Mouse (Mus musculus) embryonic facial prominence, embryonic 15.5 days (tissue): Measurements from ENCODE around the gene Dmd. TPM values are rescaled to one million over a fixed set of nuclear protein-coding genes. Genes with fewer than 3 reads are reported as not detected.

Experiments
- ATAC-seq: fragments of 200-750 bp; cut with Nextera tagmentation; 2 replicates; pipeline ENCODE4 v1.8.0; 2017; ENCODE audit warnings: low read depth, moderate TSS enrichment; ENCODE audit not compliant: insufficient number of reproducible peaks, low FRiP score, low TSS enrichment
- H3K27ac ChIP-seq: fragments of 300-500 bp; sonication (generic); replicated peaks from 2 replicates; pipeline ENCODE4 v1.5.1; 2015; ENCODE audit warnings: mild to moderate bottlenecking, inconsistent platforms
- H3K27me3 ChIP-seq: fragments of 300-500 bp; sonication (generic); 2 replicates; pipeline ENCODE4 v1.6.1; 2015; ENCODE audit warnings: inconsistent platforms
- H3K36me3 ChIP-seq: fragments of 300-500 bp; sonication (generic); 2 replicates; pipeline ENCODE4 v1.6.1; 2015; ENCODE audit warnings: mild to moderate bottlenecking, inconsistent platforms
- H3K4me1 ChIP-seq: fragments of 300-500 bp; sonication (generic); 2 replicates; pipeline ENCODE4 v1.6.1; 2015; ENCODE audit warnings: inconsistent platforms
- H3K4me2 ChIP-seq: fragments of 300-500 bp; sonication (generic); replicated peaks from 2 replicates; pipeline ENCODE4 v1.6.1; 2015; ENCODE audit warnings: mild to moderate bottlenecking, inconsistent platforms
- H3K4me3 ChIP-seq: fragments of 300-500 bp; sonication (generic); replicated peaks from 2 replicates; pipeline ENCODE4 v1.5.1; 2015; ENCODE audit warnings: mild to moderate bottlenecking, inconsistent platforms
- H3K9ac ChIP-seq: fragments of 300-500 bp; sonication (generic); 2 replicates; pipeline ENCODE4 v1.6.1; 2015; ENCODE audit warnings: inconsistent platforms
- H3K9me3 ChIP-seq: fragments of 300-500 bp; sonication (generic); replicated peaks from 2 replicates; pipeline ENCODE4 v1.6.1; 2016; ENCODE audit warnings: inconsistent platforms
- WGBS: fragments of 180-500 bp; shearing (Covaris S2); methylation state at CpG from one replicate; pipeline ENCODE4 v1.1.7; 2015; 5-methylcytosine and 5-hydroxymethylcytosine counted together
- polyA plus RNA-seq: library from polyadenylated mRNA; unstranded; fragments of >200 nt; fragmentation: Nextera tagmentation; extraction: Ambion mirVana; gene quantifications from 2 replicates; pipeline ENCODE4 v1.2.1, GENCODE M21; 2015

The Dmd gene
- polyA plus RNA-seq, 1 experiment from 2014 or later: 27.9 TPM

DNA sequence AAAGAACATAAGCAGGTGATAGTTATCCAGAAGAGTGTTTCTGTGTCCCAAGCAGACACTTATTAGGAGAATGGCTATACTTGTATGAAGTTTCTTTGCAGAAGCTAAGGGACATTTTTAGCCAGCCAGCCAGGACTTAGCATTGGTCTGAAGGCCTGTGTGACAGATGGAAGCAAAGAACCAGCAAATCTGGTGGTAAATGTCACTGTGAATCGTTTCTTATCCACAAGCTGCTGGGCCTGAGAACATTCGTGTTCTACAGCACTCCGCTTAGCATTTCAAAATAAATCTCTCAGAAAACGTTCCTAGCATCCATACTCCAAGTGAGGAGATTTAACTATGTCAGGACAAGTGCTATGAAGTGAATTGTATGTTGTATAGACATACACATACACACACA lies 1486.9 kb downstream of the Dmd start:
- no peaks in the 10 kb centered on the region for H3K36me3 ChIP-seq
- H3K27me3 ChIP-seq: no peaks in the 10 kb centered on the region
- no peak overlapping the region for H3K27ac ChIP-seq
- H3K4me1 ChIP-seq: no peaks in the 10 kb centered on the region
- ATAC-seq: no peak
- no peak overlapping the region for H3K4me3 ChIP-seq
- 73% methylated on average over 4 of the region's 4 CpGs for WGBS
- no peak overlapping the region for H3K4me2 ChIP-seq
- H3K9ac ChIP-seq: no peak overlapping the region
- H3K9me3 ChIP-seq: no peaks in the 10 kb centered on the region

DNA sequence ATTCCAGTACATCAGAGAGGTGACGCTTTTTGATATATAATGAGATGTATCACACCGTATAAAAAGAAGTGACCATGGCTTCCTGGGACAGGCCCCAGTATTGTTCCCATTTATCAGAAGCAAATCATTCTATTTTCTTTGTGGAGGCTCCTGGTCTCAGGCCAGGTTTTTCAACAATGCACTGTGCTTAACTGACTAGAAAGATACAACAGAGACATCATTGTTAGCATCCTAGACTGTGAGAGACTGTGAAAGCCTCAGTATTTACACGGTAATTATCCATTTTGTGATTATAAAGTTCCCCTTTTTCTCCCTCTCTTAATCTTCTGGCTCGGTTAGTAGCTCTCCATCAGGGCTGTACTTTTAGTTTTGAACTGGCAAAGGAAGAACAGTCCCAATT lies 1487.9 kb downstream of the Dmd start:
- WGBS: 47% methylated on average over 4 of the region's 4 CpGs
- H3K27me3 ChIP-seq: no peaks in the 10 kb centered on the region
- no peak overlapping the region for H3K27ac ChIP-seq
- no peak overlapping the region for H3K4me3 ChIP-seq
- H3K4me1 ChIP-seq: no peaks in the 10 kb centered on the region
- no peaks in the 10 kb centered on the region for H3K36me3 ChIP-seq
- H3K4me2 ChIP-seq: no peak overlapping the region
- no peak overlapping the region for H3K9ac ChIP-seq
- no peak for ATAC-seq
- H3K9me3 ChIP-seq: no peaks in the 10 kb centered on the region

DNA sequence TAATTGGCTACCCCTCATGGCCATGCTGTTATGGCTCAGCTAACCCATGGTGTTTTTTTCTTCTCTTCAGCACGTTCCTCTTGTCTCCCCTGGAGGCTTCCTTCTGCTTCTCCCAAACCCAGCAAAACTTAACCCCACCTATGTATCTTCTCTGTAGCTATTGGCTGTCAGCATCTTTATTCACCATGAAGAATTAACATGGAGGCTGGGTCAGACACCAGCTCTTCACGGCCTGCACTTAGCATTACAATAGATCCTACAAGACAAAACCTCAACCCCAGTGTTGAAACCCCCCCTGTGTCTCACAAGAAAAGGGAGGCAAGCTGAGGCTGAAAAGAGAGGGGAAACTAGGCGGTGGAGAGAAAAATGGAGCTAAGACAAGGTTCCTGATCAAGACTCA lies 1494.3 kb downstream of the Dmd start:
- 49% methylated on average over 3 of the region's 3 CpGs for WGBS
- Histone ChIP-seq H3K27me3 (no peaks in the 10 kb centered on the region), H3K9ac (no peak overlapping the region), H3K36me3 (no peaks in the 10 kb centered on the region), H3K27ac (no peak overlapping the region), H3K4me1 (no peaks in the 10 kb centered on the region), H3K4me3 (no peak overlapping the region), H3K4me2 (no peak overlapping the region), H3K9me3 (no peaks in the 10 kb centered on the region)
- ATAC-seq: no peak

DNA sequence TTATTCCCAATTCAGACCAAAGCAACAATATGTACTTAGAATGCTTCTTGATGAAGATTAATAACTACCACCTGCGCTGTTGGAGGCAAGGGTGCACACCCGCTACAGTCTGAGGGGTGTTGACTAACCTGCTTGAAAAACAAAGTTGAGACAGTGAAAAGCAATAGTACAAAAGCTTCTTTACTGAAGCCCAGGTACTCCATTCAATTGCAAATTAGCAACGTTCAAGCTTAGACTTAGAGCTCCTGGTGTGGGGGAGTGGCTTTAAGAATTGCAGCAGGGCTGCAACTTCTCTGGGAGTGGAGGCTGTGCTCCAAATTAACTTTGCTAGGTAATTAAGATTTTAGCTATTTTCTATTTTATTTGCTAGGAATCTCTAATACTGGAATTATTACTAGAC lies 1495.3 kb downstream of the Dmd start:
- Histone ChIP-seq H3K4me3 (no peak overlapping the region), H3K27me3 (no peaks in the 10 kb centered on the region), H3K36me3 (no peaks in the 10 kb centered on the region), H3K4me2 (no peak overlapping the region), H3K4me1 (no peaks in the 10 kb centered on the region), H3K9ac (no peak overlapping the region), H3K9me3 (no peaks in the 10 kb centered on the region), H3K27ac (no peak overlapping the region)
- WGBS: 51% methylated on average over 3 of the region's 3 CpGs
- no peak for ATAC-seq

DNA sequence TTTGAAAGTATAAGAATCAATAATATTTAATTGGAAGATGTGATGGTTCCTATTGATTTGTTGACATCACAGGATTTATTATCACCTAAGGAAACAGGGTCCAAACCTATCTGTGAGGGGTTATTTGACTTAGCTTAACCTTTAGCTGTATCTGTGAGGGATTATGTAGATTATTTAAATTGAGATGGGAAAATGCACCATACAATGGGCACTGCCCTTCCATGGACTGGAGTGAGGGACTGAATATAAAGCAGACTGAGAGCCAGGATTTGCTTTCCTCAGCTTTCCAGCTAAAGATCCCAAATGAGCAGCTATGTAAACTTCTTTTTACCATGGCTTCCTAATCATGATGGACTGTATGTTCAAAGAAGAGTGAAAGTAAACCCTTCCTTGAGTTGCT lies 1496.0 kb downstream of the Dmd start:
- no peak for ATAC-seq
- Histone ChIP-seq H3K27ac (no peak overlapping the region), H3K4me2 (no peak overlapping the region)

DNA sequence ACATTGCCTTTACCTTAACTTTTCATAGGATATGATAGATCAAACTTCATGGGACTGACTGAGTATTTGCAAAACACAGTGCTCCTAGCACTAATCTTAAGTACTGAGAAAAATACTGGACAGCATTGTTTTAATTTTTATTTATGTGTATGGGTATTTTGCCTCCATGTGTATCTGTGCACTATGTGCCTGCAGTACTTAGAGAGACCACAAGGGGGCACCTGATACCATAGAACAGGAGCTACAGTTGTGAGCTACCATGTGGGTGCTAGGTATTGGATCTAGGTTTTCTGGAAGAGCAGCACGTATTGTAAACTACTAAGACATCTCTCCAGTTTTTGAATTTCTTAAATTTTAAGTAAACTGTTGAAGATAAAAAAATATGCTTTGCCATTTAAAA lies 1505.8 kb downstream of the Dmd start:
- Histone ChIP-seq H3K4me1 (no peaks in the 10 kb centered on the region), H3K36me3 (no peaks in the 10 kb centered on the region), H3K27ac (no peak overlapping the region), H3K9ac (no peak overlapping the region), H3K27me3 (no peaks in the 10 kb centered on the region), H3K4me2 (no peak overlapping the region), H3K4me3 (no peak overlapping the region), H3K9me3 (no peaks in the 10 kb centered on the region)
- ATAC-seq: no peak
- 94% methylated on average over 1 of the region's 1 CpGs for WGBS

More for the DNA sequence above, 1496.0 kb downstream of the Dmd start:
- Histone ChIP-seq H3K36me3 (no peaks in the 10 kb centered on the region), H3K9me3 (no peaks in the 10 kb centered on the region), H3K4me3 (no peak overlapping the region), H3K4me1 (no peaks in the 10 kb centered on the region), H3K9ac (no peak overlapping the region), H3K27me3 (no peaks in the 10 kb centered on the region)

DNA sequence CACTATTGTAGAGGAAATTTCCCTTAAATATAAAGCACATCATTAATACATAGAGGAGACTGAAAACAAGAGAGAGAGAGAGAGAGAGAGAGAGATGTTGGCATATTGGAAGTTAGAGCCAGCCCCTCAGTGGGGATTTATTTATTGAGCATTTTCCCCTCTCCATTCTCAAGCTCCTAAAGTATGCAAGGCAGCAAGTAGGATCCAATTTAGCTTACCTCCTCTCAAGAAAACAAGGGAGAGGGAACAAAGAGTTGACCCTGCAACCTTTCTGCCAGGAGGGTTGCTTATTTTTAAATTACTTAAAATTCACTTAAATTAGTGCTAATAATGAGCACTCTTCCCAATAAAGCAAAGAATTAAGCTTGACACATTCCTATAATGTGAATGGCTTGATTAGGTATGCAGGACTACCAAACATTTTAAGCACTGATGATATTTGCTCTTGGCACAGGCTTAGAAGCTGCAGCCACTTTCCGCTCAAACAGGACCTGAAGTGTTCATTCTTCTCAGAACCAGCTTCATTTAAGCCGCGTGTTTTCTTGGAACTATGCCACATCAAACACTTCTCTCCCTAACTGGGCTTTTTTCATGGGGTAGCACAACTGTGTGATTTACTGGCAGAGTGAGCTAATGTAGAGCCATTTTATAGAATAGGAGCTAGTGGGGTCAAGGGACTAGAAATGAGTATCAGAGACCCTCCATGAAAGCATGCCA lies 1566.1 kb downstream of the Dmd start:
- no peak overlapping the region for H3K4me3 ChIP-seq
- no peak overlapping the region for H3K27ac ChIP-seq
- H3K27me3 ChIP-seq: no peaks in the 10 kb centered on the region
- H3K4me2 ChIP-seq: no peak overlapping the region
- no peaks in the 10 kb centered on the region for H3K9me3 ChIP-seq
- no peak overlapping the region for H3K9ac ChIP-seq
- 70% methylated on average over 3 of the region's 3 CpGs for WGBS
- H3K36me3 ChIP-seq: no peaks in the 10 kb centered on the region
- ATAC-seq: no peak
- no peaks in the 10 kb centered on the region for H3K4me1 ChIP-seq

DNA sequence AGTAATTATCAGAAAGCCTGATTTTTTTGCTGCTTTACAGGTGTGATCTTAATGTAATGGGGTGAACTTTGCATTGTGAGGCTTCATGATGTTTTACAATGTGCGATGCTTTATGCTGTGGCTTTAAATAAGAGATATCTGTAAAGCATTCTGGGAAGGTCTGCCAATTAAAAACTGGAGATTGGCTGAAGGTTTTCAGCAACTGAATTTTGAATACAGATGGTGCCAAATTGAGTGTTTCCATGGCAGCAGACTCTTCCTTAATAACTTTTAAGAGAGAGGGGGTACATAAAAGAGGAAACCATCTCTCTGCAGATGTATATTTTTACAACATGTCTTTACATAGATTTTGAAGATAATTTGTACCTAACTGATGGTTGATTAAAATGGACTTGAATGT lies 1603.3 kb downstream of the Dmd start:
- no peaks in the 10 kb centered on the region for H3K4me1 ChIP-seq
- WGBS: 81% methylated on average over 1 of the region's 1 CpGs
- no peaks in the 10 kb centered on the region for H3K27me3 ChIP-seq
- ATAC-seq: no peak
- H3K9me3 ChIP-seq: no peaks in the 10 kb centered on the region
- H3K9ac ChIP-seq: no peak overlapping the region
- H3K4me2 ChIP-seq: no peak overlapping the region
- H3K4me3 ChIP-seq: no peak overlapping the region
- no peak overlapping the region for H3K27ac ChIP-seq
- no peaks in the 10 kb centered on the region for H3K36me3 ChIP-seq

DNA sequence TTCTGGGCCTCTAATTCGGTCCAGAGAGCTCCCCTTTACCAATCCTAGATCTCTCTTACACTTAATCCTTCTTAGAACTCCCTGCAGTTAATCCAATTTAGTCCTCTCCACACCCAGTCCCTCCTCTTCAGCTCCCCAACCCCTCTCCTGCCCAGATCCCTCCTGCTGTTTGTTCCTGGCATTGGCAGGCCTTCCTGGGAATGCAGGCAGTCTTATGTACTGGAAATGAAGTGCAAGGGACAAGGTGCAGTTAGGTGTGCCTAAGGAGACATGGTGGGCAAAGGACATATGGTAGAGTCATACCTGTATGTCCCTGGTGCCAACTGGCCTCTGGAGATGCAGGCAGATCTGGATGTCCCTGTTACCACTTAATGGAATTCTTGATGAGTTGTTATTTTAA lies 1604.8 kb downstream of the Dmd start:
- WGBS: 19% methylated on average over 1 of the region's 1 CpGs
- no peaks in the 10 kb centered on the region for H3K27me3 ChIP-seq
- H3K4me2 ChIP-seq: no peak overlapping the region
- no peak overlapping the region for H3K9ac ChIP-seq
- ATAC-seq: no peak
- no peaks in the 10 kb centered on the region for H3K36me3 ChIP-seq
- no peaks in the 10 kb centered on the region for H3K4me1 ChIP-seq
- H3K9me3 ChIP-seq: no peaks in the 10 kb centered on the region
- no peak overlapping the region for H3K4me3 ChIP-seq
- no peak overlapping the region for H3K27ac ChIP-seq

DNA sequence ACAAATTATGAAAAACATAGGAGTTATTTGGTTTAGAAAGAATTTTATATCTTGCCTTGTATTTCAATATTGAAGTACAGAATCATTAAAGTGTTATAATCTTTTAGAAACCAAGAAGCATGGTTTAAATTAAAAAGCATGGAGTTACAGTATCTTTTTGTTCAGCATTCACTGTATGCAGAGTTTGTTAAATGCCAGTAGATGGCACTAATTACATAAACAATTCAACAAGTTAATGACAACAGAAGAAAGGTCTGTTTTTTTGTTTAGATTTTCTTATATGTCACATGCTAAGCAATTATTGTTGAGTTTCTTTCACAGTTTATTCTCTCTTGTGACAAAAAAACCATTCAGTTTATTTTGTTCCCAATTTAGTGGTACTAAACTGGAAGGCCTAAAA lies 1649.8 kb downstream of the Dmd start:
- no peak for ATAC-seq
- Histone ChIP-seq H3K27me3 (no peaks in the 10 kb centered on the region), H3K27ac (no peak overlapping the region), H3K9ac (no peak overlapping the region), H3K9me3 (no peaks in the 10 kb centered on the region), H3K36me3 (no peaks in the 10 kb centered on the region), H3K4me3 (no peak overlapping the region), H3K4me1 (no peaks in the 10 kb centered on the region), H3K4me2 (no peak overlapping the region)

DNA sequence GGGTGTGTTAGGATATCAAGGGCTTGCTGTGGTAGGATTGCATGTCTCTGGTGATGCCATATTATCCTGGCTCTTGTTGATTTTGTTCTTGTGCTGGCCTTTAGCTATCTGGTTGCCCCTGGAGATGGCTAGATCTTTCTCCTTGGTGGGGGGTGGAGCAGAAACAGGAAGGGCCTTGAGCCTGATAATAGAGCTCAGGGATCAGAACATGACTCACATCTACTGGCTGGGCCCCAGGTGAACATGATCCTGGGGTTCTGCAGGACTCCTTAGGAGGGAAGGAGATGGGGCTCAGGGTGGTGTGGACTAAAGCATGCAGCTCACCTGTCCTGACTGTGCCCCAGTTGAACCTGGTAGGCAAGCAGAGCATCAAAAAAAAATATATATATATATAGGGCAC lies 1691.8 kb downstream of the Dmd start:
- no peak for ATAC-seq
- H3K4me3 ChIP-seq: no peak overlapping the region
- no peaks in the 10 kb centered on the region for H3K4me1 ChIP-seq
- H3K27ac ChIP-seq: no peak overlapping the region
- no peaks in the 10 kb centered on the region for H3K9me3 ChIP-seq
- H3K36me3 ChIP-seq: no peaks in the 10 kb centered on the region
- H3K27me3 ChIP-seq: no peaks in the 10 kb centered on the region
- H3K9ac ChIP-seq: no peak overlapping the region
- no peak overlapping the region for H3K4me2 ChIP-seq

DNA sequence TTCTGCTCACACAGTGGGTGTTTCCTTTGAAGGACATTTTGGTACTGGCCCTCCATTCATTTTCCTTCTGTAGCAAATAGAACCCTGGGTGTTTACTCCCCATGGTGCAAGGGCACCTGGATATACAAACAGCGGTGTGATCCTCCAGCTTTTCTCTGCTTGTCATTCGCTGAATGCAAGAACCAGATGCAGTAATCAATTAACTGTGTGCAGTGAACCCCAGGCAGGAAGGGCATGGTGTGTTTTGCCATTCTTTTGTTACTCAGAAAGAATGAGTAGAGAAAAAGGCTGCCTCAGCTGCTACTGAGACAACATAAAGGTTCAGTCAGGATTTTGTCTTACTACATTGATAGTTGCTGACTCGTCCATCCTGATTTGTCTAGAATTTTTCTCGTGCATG lies 1799.0 kb downstream of the Dmd start:
- Histone ChIP-seq H3K9me3 (no peaks in the 10 kb centered on the region), H3K36me3 (no peaks in the 10 kb centered on the region), H3K4me2 (no peak overlapping the region), H3K27me3 (no peaks in the 10 kb centered on the region), H3K4me3 (no peak overlapping the region), H3K4me1 (no peaks in the 10 kb centered on the region), H3K27ac (no peak overlapping the region), H3K9ac (no peak overlapping the region)
- WGBS: 39% methylated on average over 4 of the region's 4 CpGs
- no peak for ATAC-seq
